Mouse (Mus musculus) intestine, embryonic 14.5 days (tissue): ENCODE data around the gene Cdx2. TPM values are rescaled to one million over a fixed set of nuclear protein-coding genes. Genes with fewer than 3 reads are reported as not detected.

ENCODE experiments used
- ATAC-seq: fragments of 200-750 bp; cut with Nextera tagmentation; replicated peaks from 2 replicates; pipeline ENCODE4 v1.8.0; 2017; ENCODE audit warnings: low read depth, moderate number of reproducible peaks, moderate TSS enrichment, moderate library complexity; ENCODE audit not compliant: low FRiP score, low TSS enrichment
- DNase-seq: peaks from one replicate; pipeline ENCODE4 v3.0.0-alpha.2; 2018; ENCODE audit warnings: low spot score
- H3K27ac ChIP-seq: fragments of 300-500 bp; sonication (generic); 2 replicates; pipeline ENCODE4 v1.5.1; 2014; ENCODE audit warnings: low read depth, mild to moderate bottlenecking, control low read depth
- H3K27me3 ChIP-seq: fragments of 300-500 bp; sonication (generic); replicated peaks from 2 replicates; pipeline ENCODE4 v1.6.1; 2014; ENCODE audit warnings: low read length, control low read depth; ENCODE audit not compliant: control insufficient read depth, insufficient read depth
- H3K36me3 ChIP-seq: fragments of 300-500 bp; sonication (generic); 2 replicates; pipeline ENCODE4 v1.6.1; 2014; ENCODE audit warnings: low read length, control low read depth; ENCODE audit not compliant: control insufficient read depth, insufficient read depth
- H3K4me1 ChIP-seq: fragments of 300-500 bp; sonication (generic); replicated peaks from 2 replicates; pipeline ENCODE4 v1.6.1; 2014; ENCODE audit warnings: low read length, control low read depth, mixed read lengths; ENCODE audit not compliant: control insufficient read depth, insufficient read depth
- H3K4me2 ChIP-seq: fragments of 300-500 bp; sonication (generic); 2 replicates; pipeline ENCODE4 v1.6.1; 2014; ENCODE audit warnings: low read length
- H3K4me3 ChIP-seq: fragments of 300-500 bp; sonication (generic); 2 replicates; pipeline ENCODE4 v1.5.1; 2014; ENCODE audit warnings: low read depth, low read length, control low read depth, mixed read lengths
- H3K9ac ChIP-seq: fragments of 300-500 bp; sonication (generic); 2 replicates; pipeline ENCODE4 v1.6.1; 2014; ENCODE audit warnings: mild to moderate bottlenecking, low read length
- H3K9me3 ChIP-seq: fragments of 300-500 bp; sonication (generic); 2 replicates; pipeline ENCODE4 v1.6.1; 2016; ENCODE audit warnings: low read length, control low read depth; ENCODE audit not compliant: control insufficient read depth
- WGBS: fragments of 180-500 bp; shearing (Covaris S2); extraction: QIAGEN DNeasy Blood & Tissue Kit; methylation state at CpG from one replicate; pipeline ENCODE4 v1.1.7; 2014; 5-methylcytosine and 5-hydroxymethylcytosine counted together
- polyA plus RNA-seq: library from polyadenylated mRNA; unstranded; fragments of >200 nt; fragmentation: Nextera tagmentation; extraction: Ambion mirVana; gene quantifications from 2 replicates; pipeline ENCODE4 v1.2.1, GENCODE M21; 2014

Gene Cdx2
- polyA plus RNA-seq, 1 experiment from 2014 or later, result 30.2 TPM

- Histone ChIP-seq H3K27me3 (no peaks in the 10 kb centered on the region), H3K4me1 (0 out of 2 replicates have a peak, but pooled peaks cover 3% of the 10 kb centered on the region), H3K27ac (no peak overlapping the region), H3K9me3 (no peaks in the 10 kb centered on the region), H3K9ac (no peak overlapping the region), H3K4me3 (no peak overlapping the region), H3K36me3 (no peaks in the 10 kb centered on the region), H3K4me2 (no peak overlapping the region)
- 90% methylated on average over 6 of the region's 6 CpGs for WGBS
- DNase-seq, result no peak
- ATAC-seq, result no peak
These were observed 35.8 kb upstream of the Cdx2 start for GRCm38 (mm10) chr5:147342901-147343300.

GRCm38 (mm10) chr5:147340741-147341414, 33.8 kb upstream of the Cdx2 start:
- Histone ChIP-seq H3K27ac (no peak overlapping the region), H3K4me3 (no peak overlapping the region), H3K4me2 (no peak overlapping the region), H3K36me3 (no peaks in the 10 kb centered on the region), H3K9me3 (no peaks in the 10 kb centered on the region), H3K9ac (no peak overlapping the region), H3K4me1 (0 out of 2 replicates have a peak, but pooled peaks cover 3% of the 10 kb centered on the region), H3K27me3 (no peaks in the 10 kb centered on the region)
- ATAC-seq (no peak), DNase-seq (no peak)
- 38% methylated on average over 13 of the region's 13 CpGs for WGBS

GRCm38 (mm10) chr5:147339560-147339959, 32.5 kb upstream of the Cdx2 start:
- Histone ChIP-seq H3K27me3 (no peaks in the 10 kb centered on the region), H3K9ac (no peak overlapping the region), H3K9me3 (no peaks in the 10 kb centered on the region), H3K4me2 (no peak overlapping the region), H3K27ac (no peak overlapping the region), H3K4me1 (0 out of 2 replicates have a peak, but pooled peaks cover 3% of the 10 kb centered on the region), H3K4me3 (no peak overlapping the region), H3K36me3 (no peaks in the 10 kb centered on the region)
- DNase-seq (no peak), ATAC-seq (no peak)
- 83% methylated on average over 11 of the region's 11 CpGs for WGBS

- no peaks in the 10 kb centered on the region for H3K36me3 ChIP-seq
- no peak overlapping the region for H3K27ac ChIP-seq
- no peaks in the 10 kb centered on the region for H3K27me3 ChIP-seq
- H3K9me3 ChIP-seq, result no peaks in the 10 kb centered on the region
- H3K9ac ChIP-seq, result no peak overlapping the region
- ATAC-seq (no peak), DNase-seq (no peak)
- H3K4me3 ChIP-seq, result no peak overlapping the region
- H3K4me2 ChIP-seq, result no peak overlapping the region
- 0 out of 2 replicates have a peak, but pooled peaks cover 3% of the 10 kb centered on the region for H3K4me1 ChIP-seq
- WGBS, result 56% methylated on average over 9 of the region's 9 CpGs
These were observed 31.9 kb upstream of the Cdx2 start for GRCm38 (mm10) chr5:147338967-147339366.

GRCm38 (mm10) chr5:147332711-147333110, 25.6 kb upstream of the Cdx2 start:
- Histone ChIP-seq H3K9ac (no peak overlapping the region), H3K9me3 (0 out of 2 replicates have a peak, but pooled peaks cover under 1% of the 10 kb centered on the region), H3K27me3 (no peaks in the 10 kb centered on the region), H3K4me1 (no peaks in the 10 kb centered on the region), H3K4me3 (no peak overlapping the region), H3K36me3 (no peaks in the 10 kb centered on the region), H3K4me2 (no peak overlapping the region), H3K27ac (no peak overlapping the region)
- WGBS, result 28% methylated on average over 7 of the region's 7 CpGs
- peak; percentile 50 for DNase-seq
- no peak for ATAC-seq

GRCm38 (mm10) chr5:147331547-147331946, 24.5 kb upstream of the Cdx2 start:
- Histone ChIP-seq H3K9ac (no peak overlapping the region), H3K27me3 (no peaks in the 10 kb centered on the region), H3K4me1 (no peaks in the 10 kb centered on the region), H3K36me3 (no peaks in the 10 kb centered on the region), H3K9me3 (peaks cover 3% of the 10 kb centered on the region; the same call in 1 of the 2 replicates), H3K4me2 (no peak overlapping the region), H3K4me3 (no peak overlapping the region), H3K27ac (no peak overlapping the region)
- DNase-seq (peak; percentile 75), ATAC-seq (no peak)
- WGBS, result 44% methylated on average over 2 of the region's 2 CpGs

GRCm38 (mm10) chr5:147329946-147330345, 22.9 kb upstream of the Cdx2 start:
- Histone ChIP-seq H3K36me3 (no peaks in the 10 kb centered on the region), H3K9ac (no peak overlapping the region), H3K4me2 (no peak overlapping the region), H3K4me3 (no peak overlapping the region), H3K4me1 (no peaks in the 10 kb centered on the region), H3K9me3 (peaks cover 3% of the 10 kb centered on the region; the same call in 1 of the 2 replicates), H3K27ac (no peak overlapping the region), H3K27me3 (no peaks in the 10 kb centered on the region)
- DNase-seq (no peak), ATAC-seq (no peak)
- 87% methylated on average over 11 of the region's 11 CpGs for whole genome bisulfite sequencing

GRCm38 (mm10) chr5:147327636-147328035, 20.6 kb upstream of the Cdx2 start:
- H3K4me3 ChIP-seq, result no peak overlapping the region
- no peak overlapping the region for H3K4me2 ChIP-seq
- no peaks in the 10 kb centered on the region for H3K36me3 ChIP-seq
- no peak overlapping the region for H3K27ac ChIP-seq
- DNase-seq (no peak), ATAC-seq (no peak)
- H3K27me3 ChIP-seq, result 0 out of 2 replicates have a peak, but pooled peaks cover under 1% of the 10 kb centered on the region
- no peak overlapping the region for H3K9ac ChIP-seq
- WGBS, result 89% methylated on average over 5 of the region's 5 CpGs
- H3K4me1 ChIP-seq, result no peaks in the 10 kb centered on the region
- peaks cover 3% of the 10 kb centered on the region; the same call in 1 of the 2 replicates for H3K9me3 ChIP-seq

GRCm38 (mm10) chr5:147325931-147326330, 18.9 kb upstream of the Cdx2 start:
- H3K27me3 ChIP-seq, result peaks cover 11% of the 10 kb centered on the region; the same call in 1 of the 2 replicates
- H3K36me3 ChIP-seq, result no peaks in the 10 kb centered on the region
- no peak for DNase-seq
- no peaks in the 10 kb centered on the region for H3K4me1 ChIP-seq
- peaks cover 3% of the 10 kb centered on the region; the same call in 1 of the 2 replicates for H3K9me3 ChIP-seq
- no peak for ATAC-seq
- H3K9ac ChIP-seq, result no peak overlapping the region
- H3K4me2 ChIP-seq, result no peak overlapping the region
- H3K4me3 ChIP-seq, result no peak overlapping the region
- WGBS, result 71% methylated on average over 11 of the region's 11 CpGs
- no peak overlapping the region for H3K27ac ChIP-seq
